Mouse (Mus musculus) myocyte (in vitro differentiated cells): ENCODE results near the gene Lnx2.

Source experiments
- E2F4 ChIP-seq: IDR thresholded peaks from one replicate; pipeline ENCODE4 v1.6.1; 2011; ENCODE audit warnings: mild to moderate bottlenecking, control low read depth, moderate library complexity; ENCODE audit not compliant: insufficient read depth
- MYOD1 ChIP-seq, 3 experiments: IDR thresholded peaks; one replicate each; pipeline ENCODE4 v1.6.1; 2011; ENCODE audit warnings: control low read depth in 2 of 3, low read depth in 2 of 3, mild to moderate bottlenecking in 2 of 3, moderate library complexity in 1 of 3; ENCODE audit not compliant: insufficient read length in 2 of 3, control insufficient read depth in 1 of 3
- MYOG ChIP-seq, 3 experiments: IDR thresholded peaks; one replicate each; pipeline ENCODE4 v1.6.1; 2011; ENCODE audit warnings: control low read depth in 2 of 3, low read depth in 2 of 3, mild to moderate bottlenecking in 2 of 3; ENCODE audit not compliant: insufficient read length in 2 of 3, control insufficient read depth in 1 of 3, insufficient read depth in 1 of 3
- POLR2A ChIP-seq: IDR thresholded peaks from one replicate; pipeline ENCODE4 v1.6.1; 2011; ENCODE audit warnings: low read depth, mild to moderate bottlenecking, control low read depth, moderate library complexity; ENCODE audit not compliant: insufficient read length
- POLR2AphosphoS2 ChIP-seq: IDR thresholded peaks from one replicate; pipeline ENCODE4 v1.6.1; 2011; ENCODE audit warnings: low read depth, control low read depth; ENCODE audit not compliant: insufficient read length
- TCF3 ChIP-seq: IDR thresholded peaks from one replicate; pipeline ENCODE4 v1.6.1; 2011; ENCODE audit warnings: low read depth, control low read depth; ENCODE audit not compliant: insufficient read length
- USF1 ChIP-seq: IDR thresholded peaks from one replicate; pipeline ENCODE4 v1.6.1; 2011; ENCODE audit warnings: low read depth, mild to moderate bottlenecking, control low read depth, moderate library complexity

- TF ChIP-seq E2F4 (no peak), MYOG (IDR thresholded peaks at IDR 0.05; ENCODE audit: control insufficient read depth in 1 of 3, insufficient read depth in 1 of 3, insufficient read length in 2 of 3, low read depth in 2 of 3) (no peak), TCF3 (no peak), USF1 (no peak), MYOD1 (IDR thresholded peaks at IDR 0.05; ENCODE audit: control insufficient read depth in 1 of 3, insufficient read length in 2 of 3, low read depth in 2 of 3) (no peak), POLR2A (no peak), POLR2AphosphoS2 (no peak)
These were observed 1.9 kb upstream of the Lnx2 start for GRCm38 (mm10) chr5:147078110-147078900.
